Mouse (Mus musculus): ENCODE data around the gene Ankrd65.

- TF ChIP-seq CTCF (IDR thresholded peaks at IDR 0.05; ENCODE audit: insufficient read depth, low read depth, low read length), result no peak
- no peak for TF ChIP-seq POLR2A (IDR thresholded peaks at IDR 0.05; ENCODE audit: insufficient read depth, low read depth, low read length)
Observed at GRCm38 (mm10) chr4:155762357-155762756, 27.9 kb upstream of the Ankrd65 start.

Measured in olfactory bulb, adult 2 months (tissue).